Mouse (Mus musculus): ENCODE measurements at regions not wholly inside any gene's neighbourhood (a gene's known extent, or its start where the extent isn't known, plus 50 kb on each side); places are given as distances from the start of the nearest gene placed in this dataset.
A peak's percentile ranks its signal among the peaks of the same experiment; 100 is the strongest.
"Not testable (repeated sequence)": the region's sequence is repeated elsewhere in the genome, so short reads cannot be mapped to it uniquely, and the experiment has no call there.

DNA sequence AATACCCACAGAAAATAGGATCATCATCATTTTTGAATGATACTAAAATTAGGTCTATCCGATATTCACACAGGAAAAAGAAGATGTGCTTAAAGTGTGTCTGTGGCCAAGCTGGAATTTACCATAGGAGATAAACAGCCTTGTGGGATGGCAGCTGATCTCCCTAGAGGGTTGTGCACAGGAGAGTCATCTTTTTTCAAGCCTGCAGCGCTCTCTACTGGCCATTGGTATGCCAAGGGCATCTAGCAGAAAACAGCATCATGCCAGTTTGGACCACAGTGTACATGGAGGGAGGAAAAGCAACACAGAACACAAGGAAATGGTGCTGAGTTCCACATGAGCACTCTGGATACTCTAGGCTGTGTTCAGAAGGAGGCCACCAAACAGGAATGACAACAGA, 74.1 kb upstream of the Diaph3 start:
- no peak for ATAC-seq (ENCODE audit: low read depth)

DNA sequence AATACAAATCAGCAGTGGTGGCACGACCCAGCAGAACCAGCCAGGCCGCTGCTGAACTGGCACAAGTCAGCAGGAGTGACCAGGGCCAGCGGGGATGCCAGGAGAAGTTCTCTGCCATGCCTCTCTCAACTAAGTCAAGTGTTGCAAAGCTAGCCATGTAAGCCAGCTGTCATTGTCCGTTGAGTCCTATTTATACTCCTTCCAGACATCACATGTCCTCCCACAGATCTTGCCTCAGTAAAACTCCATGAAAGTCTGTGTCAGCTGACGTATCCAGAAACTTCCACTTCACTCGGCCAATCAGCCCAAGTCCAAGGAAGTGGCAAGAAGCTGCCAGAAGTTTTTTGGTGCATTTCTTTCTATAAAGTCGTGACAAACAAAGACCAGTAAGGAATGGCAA, 76.0 kb upstream of the Diaph3 start:
- Histone ChIP-seq H3K4me3 (replicated peaks) (no peak overlapping the region), H3K27ac (no peak overlapping the region), H3K9me3 (replicated peaks) (no peaks in the 10 kb centered on the region), H3K4me1 (replicated peaks) (no peaks in the 10 kb centered on the region), H3K27me3 (no peaks in the 10 kb centered on the region), H3K36me3 (no peaks in the 10 kb centered on the region), H3K9ac (no peak overlapping the region), H3K4me2 (no peak overlapping the region)
- no peak for DNase-seq
- ATAC-seq (ENCODE audit: low read depth): no peak
- 47% methylated on average over 7 of the region's 7 CpGs for WGBS (ENCODE audit: insufficient replicate concordance)

More for the DNA sequence above, 74.1 kb upstream of the Diaph3 start:
- WGBS (ENCODE audit: insufficient replicate concordance): 20% methylated on average over 2 of the region's 2 CpGs
- no peaks in the 10 kb centered on the region for H3K36me3 ChIP-seq
- H3K4me2 ChIP-seq: no peak overlapping the region
- H3K27me3 ChIP-seq: no peaks in the 10 kb centered on the region
- peak; percentile 3 for DNase-seq
- H3K4me3 ChIP-seq (replicated peaks): no peak overlapping the region
- H3K27ac ChIP-seq: no peak overlapping the region
- H3K9ac ChIP-seq: no peak overlapping the region
- no peaks in the 10 kb centered on the region for H3K4me1 ChIP-seq (replicated peaks)
- no peaks in the 10 kb centered on the region for H3K9me3 ChIP-seq (replicated peaks)

DNA sequence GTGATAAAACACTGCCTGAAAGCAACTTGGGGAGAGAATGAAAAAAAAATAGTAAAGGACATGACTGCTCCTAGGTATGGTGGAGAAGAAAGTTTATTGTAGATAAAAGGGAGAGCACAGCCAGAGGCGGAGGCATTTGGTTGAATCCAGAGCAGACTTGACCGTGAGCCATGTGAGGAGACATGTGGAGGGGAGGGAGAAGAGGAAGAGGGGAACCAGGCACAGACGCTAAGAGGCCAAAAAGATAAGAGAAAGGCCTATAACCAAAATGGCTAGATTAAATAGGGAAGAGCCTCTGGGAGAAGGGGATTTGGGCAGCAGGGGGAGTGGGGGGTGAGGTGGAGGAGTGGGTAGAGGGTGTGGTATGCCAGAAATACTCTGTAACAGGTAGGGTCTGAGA, 78.9 kb upstream of the Diaph3 start:
- Histone ChIP-seq H3K4me2 (no peak overlapping the region), H3K27ac (no peak overlapping the region), H3K36me3 (no peaks in the 10 kb centered on the region), H3K4me1 (replicated peaks) (no peaks in the 10 kb centered on the region), H3K9me3 (replicated peaks) (no peaks in the 10 kb centered on the region), H3K9ac (no peak overlapping the region), H3K4me3 (replicated peaks) (no peak overlapping the region), H3K27me3 (no peaks in the 10 kb centered on the region)
- 65% methylated on average over 3 of the region's 3 CpGs for WGBS (ENCODE audit: insufficient replicate concordance)
- ATAC-seq (ENCODE audit: low read depth) (no peak), DNase-seq (no peak)

DNA sequence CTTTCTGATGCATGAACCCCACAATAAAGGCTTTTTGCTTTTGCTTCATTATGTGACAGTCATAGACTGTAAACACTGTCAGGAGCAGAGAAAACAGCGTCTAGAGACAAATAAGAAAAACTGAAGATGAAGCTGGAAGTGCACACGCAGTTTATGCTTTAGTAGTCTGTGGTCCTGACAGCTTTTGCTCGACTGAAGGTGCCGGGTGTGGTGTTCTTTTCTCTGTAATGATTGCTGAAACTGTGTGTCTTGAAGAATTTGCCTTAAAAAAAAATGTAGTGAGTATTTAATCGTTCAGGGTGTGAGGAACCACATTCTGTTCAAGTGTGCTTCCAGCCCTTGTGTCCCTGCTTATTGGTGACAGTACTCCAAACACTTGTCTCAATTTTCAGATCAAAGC, 83.8 kb upstream of the Diaph3 start:
- Histone ChIP-seq H3K9ac (no peak overlapping the region), H3K4me2 (no peak overlapping the region), H3K9me3 (replicated peaks) (no peaks in the 10 kb centered on the region), H3K27ac (no peak overlapping the region), H3K36me3 (no peaks in the 10 kb centered on the region), H3K27me3 (no peaks in the 10 kb centered on the region), H3K4me1 (replicated peaks) (no peaks in the 10 kb centered on the region), H3K4me3 (replicated peaks) (no peak overlapping the region)
- 63% methylated on average over 5 of the region's 5 CpGs for WGBS (ENCODE audit: insufficient replicate concordance)
- no peak for ATAC-seq (ENCODE audit: low read depth)
- DNase-seq: no peak

DNA sequence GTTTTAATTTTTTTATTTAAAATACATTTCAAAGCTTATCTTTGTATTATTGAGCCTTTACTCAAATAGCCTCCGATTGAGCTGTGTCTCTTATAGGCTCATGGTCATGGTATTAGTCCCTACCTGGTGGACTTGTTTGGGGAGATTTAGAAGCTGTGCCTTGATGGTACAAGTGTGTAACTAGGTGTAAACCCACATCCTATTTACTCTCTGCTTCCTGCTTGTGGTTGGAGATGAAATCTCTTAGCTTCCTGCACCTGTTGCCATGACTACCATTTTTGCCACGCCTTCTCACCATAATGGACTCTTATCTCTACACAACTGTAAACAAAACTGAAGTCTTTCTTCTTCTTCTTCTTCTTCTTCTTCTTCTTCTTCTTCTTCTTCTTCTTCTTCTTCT, 108.2 kb upstream of the Diaph3 start:
- Histone ChIP-seq H3K9ac (no peak overlapping the region), H3K27ac (no peak overlapping the region), H3K9me3 (replicated peaks) (no peaks in the 10 kb centered on the region), H3K36me3 (no peaks in the 10 kb centered on the region), H3K4me3 (replicated peaks) (no peak overlapping the region), H3K4me2 (no peak overlapping the region), H3K27me3 (no peaks in the 10 kb centered on the region), H3K4me1 (replicated peaks) (no peaks in the 10 kb centered on the region)
- ATAC-seq (ENCODE audit: low read depth) (no peak), DNase-seq (no peak)
- 60% methylated on average over 2 of the region's 2 CpGs for WGBS (ENCODE audit: insufficient replicate concordance)

DNA sequence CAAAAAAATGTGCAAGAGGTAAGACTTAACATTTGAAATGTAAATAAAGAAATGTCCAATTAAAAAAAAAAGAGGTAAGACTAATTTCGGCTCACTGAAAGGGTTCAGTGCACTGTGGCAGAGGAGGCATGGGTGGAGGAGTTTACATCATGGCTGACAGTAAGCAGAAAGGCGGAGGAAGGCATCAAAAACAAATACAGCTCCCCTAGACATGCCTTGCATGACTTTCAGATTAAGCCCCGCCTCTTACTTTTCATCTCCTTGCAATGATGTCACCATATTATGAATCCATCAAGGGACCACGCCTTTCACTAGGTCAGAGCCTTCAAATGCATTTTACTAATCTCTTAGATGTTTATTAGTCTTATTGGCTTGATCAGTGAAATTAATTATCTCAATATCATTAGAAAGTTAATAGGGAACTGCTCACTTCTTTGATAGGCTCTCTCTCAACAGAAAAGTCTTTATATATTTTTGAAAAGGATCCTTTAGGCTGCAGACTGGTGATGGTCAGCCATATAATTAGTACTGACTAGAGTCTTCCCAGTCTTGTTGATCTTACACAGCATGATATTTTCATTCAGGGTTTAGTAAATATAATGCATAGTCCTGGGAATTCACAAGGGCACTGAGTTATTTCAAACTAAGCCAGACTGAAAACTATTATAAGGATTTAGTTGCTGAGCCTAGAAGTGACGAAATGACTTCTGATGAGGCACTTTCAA, 114.6 kb upstream of the Diaph3 start:
- ATAC-seq (ENCODE audit: low read depth): no peak
- Histone ChIP-seq H3K4me2 (no peak overlapping the region), H3K9ac (no peak overlapping the region), H3K27ac (no peak overlapping the region), H3K9me3 (replicated peaks) (no peaks in the 10 kb centered on the region), H3K4me1 (replicated peaks) (no peaks in the 10 kb centered on the region), H3K27me3 (no peaks in the 10 kb centered on the region), H3K4me3 (replicated peaks) (no peak overlapping the region), H3K36me3 (no peaks in the 10 kb centered on the region)
- DNase-seq: no peak
- 62% methylated on average over 5 of the region's 5 CpGs for WGBS (ENCODE audit: insufficient replicate concordance)

DNA sequence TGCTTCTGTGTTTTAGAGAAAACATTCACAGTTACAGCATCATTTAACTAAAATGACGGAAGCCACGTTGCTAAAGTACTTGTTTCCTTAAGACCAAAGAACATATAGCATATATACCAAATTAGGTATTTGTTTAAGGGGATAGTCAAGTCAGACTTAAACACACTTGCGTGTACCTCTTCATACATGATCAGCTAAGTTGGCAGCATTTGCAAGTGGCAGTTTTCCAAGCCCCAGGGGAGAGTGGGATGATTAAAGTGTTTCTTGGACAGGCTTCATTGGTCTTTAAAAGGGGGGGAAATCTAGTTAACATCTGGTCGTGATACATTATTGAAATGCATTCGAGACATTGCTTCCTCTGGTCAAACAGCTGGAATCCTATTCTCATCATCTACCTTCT, 120.7 kb upstream of the Diaph3 start:
- DNase-seq: no peak
- no peak for ATAC-seq (ENCODE audit: low read depth)
- H3K4me1 ChIP-seq (replicated peaks): no peaks in the 10 kb centered on the region
- no peaks in the 10 kb centered on the region for H3K9me3 ChIP-seq (replicated peaks)
- no peak overlapping the region for H3K9ac ChIP-seq
- H3K4me3 ChIP-seq (replicated peaks): no peak overlapping the region
- no peak overlapping the region for H3K4me2 ChIP-seq
- WGBS (ENCODE audit: insufficient replicate concordance): 59% methylated on average over 5 of the region's 5 CpGs
- H3K27me3 ChIP-seq: no peaks in the 10 kb centered on the region
- H3K27ac ChIP-seq: no peak overlapping the region
- no peaks in the 10 kb centered on the region for H3K36me3 ChIP-seq

DNA sequence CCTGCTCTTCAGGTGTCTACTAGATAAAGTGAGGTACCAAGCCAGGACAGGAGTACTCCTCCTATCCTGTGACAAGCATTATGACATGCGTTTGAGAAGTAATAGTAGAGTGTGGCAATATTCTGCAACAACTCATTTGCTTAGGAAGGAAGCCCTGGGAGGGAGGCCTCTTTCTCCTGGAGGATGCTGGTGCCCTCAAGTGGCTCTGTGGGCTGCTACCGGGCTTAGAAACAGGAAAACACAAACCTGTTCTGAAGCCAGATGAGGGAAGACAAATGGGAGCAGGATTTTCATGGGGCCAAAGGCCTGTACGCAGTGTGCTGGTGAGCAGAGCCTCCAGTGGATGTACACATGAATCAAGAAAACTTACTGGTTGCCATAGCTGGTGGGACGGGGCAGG, 123.8 kb upstream of the Diaph3 start:
- Histone ChIP-seq H3K27ac (no peak overlapping the region), H3K27me3 (no peaks in the 10 kb centered on the region), H3K4me1 (replicated peaks) (no peaks in the 10 kb centered on the region), H3K9ac (no peak overlapping the region), H3K4me3 (replicated peaks) (no peak overlapping the region), H3K4me2 (no peak overlapping the region), H3K9me3 (replicated peaks) (no peaks in the 10 kb centered on the region), H3K36me3 (no peaks in the 10 kb centered on the region)
- ATAC-seq (ENCODE audit: low read depth) (no peak), DNase-seq (no peak)
- WGBS (ENCODE audit: insufficient replicate concordance): 72% methylated on average over 4 of the region's 4 CpGs

DNA sequence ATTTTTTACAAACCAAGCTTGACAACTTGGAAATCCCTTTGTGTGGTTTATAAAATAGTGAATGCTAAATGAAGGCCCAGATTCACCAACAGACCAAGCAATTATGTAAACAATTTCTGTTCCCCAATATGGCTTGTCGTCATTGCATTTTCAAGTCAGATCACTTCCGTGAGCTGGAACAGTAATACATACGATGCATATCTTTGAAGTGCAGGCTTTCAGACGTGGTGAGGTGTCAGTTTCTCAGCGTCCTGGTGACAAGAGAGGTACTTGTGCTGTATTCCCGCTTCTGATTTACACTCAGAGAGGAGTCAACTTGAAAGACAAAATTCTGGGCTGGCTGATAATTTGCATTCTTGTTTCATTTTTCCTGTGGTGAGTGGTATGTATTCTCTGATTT, 125.3 kb upstream of the Diaph3 start:
- no peak overlapping the region for H3K4me2 ChIP-seq
- no peak overlapping the region for H3K27ac ChIP-seq
- DNase-seq (no peak), ATAC-seq (ENCODE audit: low read depth) (no peak)
- H3K9ac ChIP-seq: no peak overlapping the region
- H3K27me3 ChIP-seq: no peaks in the 10 kb centered on the region
- H3K4me3 ChIP-seq (replicated peaks): no peak overlapping the region
- 47% methylated on average over 6 of the region's 6 CpGs for WGBS (ENCODE audit: insufficient replicate concordance)
- H3K36me3 ChIP-seq: no peaks in the 10 kb centered on the region
- no peaks in the 10 kb centered on the region for H3K9me3 ChIP-seq (replicated peaks)
- H3K4me1 ChIP-seq (replicated peaks): no peaks in the 10 kb centered on the region

DNA sequence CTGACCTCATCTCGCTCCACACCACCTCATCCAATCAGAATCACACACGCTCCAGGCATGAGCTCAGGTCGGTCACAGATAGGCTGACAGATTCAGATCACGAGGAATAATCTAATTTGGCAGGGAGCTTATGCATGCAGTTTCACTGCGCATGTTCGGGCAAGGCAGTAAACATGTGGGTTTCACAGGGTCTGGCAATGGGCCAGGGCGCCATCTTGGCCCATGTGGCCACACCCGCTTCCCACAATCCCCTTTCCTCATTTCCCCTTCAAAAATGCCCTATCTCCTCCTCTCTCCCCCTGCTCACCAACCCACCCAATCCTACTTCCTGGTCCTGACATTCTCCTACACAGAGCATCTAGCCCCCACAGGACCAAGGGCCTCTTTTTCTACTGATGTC, 127.2 kb upstream of the Tdrd3 start:
- not testable (repeated sequence) for H3K9me3 ChIP-seq (replicated peaks); H3K27me3 ChIP-seq; DNase-seq; ATAC-seq (ENCODE audit: low read depth); H3K9ac ChIP-seq; H3K27ac ChIP-seq; H3K4me2 ChIP-seq; H3K4me3 ChIP-seq (replicated peaks); H3K4me1 ChIP-seq (replicated peaks); H3K36me3 ChIP-seq
- WGBS (ENCODE audit: insufficient replicate concordance): 71% methylated on average over 8 of the region's 8 CpGs

DNA sequence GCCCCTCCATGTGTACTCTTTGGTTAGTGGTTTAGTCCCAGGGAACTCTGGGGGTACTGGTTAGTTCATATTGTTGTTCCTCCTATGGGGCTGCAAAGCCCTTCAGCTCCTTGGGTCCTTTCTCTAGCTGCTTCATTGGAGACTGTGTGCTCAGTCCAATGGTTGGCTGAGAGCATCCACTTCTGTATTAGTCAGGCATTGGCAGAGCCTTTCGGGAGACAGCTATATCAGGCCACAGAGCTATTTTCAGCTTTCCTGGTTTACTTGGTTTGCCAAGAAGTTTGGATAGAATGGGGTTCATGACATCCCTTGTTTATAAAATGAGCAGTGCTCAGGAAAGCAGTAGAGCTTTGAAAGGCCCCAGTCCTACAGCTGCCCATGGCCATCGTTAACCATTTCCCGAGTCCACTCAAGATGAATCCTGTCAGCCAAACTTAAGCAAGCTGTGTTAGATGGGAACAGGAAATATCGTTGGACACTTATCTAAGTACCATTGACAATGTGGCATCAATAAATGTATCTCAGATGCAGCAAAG, 126.7 kb upstream of the Tdrd3 start:
- H3K27ac ChIP-seq: no peak overlapping the region
- H3K36me3 ChIP-seq: no peaks in the 10 kb centered on the region
- no peaks in the 10 kb centered on the region for H3K27me3 ChIP-seq
- no peak overlapping the region for H3K4me2 ChIP-seq
- WGBS (ENCODE audit: insufficient replicate concordance): 67% methylated on average over 4 of the region's 4 CpGs
- DNase-seq: no peak
- no peaks in the 10 kb centered on the region for H3K9me3 ChIP-seq (replicated peaks)
- H3K4me1 ChIP-seq (replicated peaks): no peaks in the 10 kb centered on the region
- no peak overlapping the region for H3K9ac ChIP-seq
- no peak for ATAC-seq (ENCODE audit: low read depth)
- H3K4me3 ChIP-seq (replicated peaks): no peak overlapping the region

DNA sequence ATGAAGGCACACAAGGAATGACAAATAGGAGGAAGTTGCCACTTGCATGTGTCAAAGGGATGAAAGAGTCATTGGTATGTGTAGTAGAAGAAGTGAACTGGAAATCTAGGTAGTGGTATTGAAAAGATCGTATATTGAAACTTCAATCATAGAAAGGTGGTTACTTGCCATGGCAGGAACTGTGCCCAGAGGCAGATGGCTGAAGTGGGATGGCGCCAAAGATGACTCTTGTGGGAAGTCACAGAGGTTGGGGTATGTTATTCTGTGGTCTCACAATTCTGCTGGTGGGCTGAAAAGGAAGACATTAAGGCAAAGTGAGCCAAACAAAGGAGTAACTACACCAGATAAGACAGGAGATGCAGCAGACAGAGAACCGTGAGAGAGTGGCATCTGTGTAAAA, 121.2 kb upstream of the Tdrd3 start:
- no peak overlapping the region for H3K27ac ChIP-seq
- ATAC-seq (ENCODE audit: low read depth) (no peak), DNase-seq (no peak)
- no peak overlapping the region for H3K4me2 ChIP-seq
- H3K27me3 ChIP-seq: no peaks in the 10 kb centered on the region
- no peak overlapping the region for H3K4me3 ChIP-seq (replicated peaks)
- no peaks in the 10 kb centered on the region for H3K9me3 ChIP-seq (replicated peaks)
- H3K36me3 ChIP-seq: no peaks in the 10 kb centered on the region
- no peak overlapping the region for H3K9ac ChIP-seq
- WGBS (ENCODE audit: insufficient replicate concordance): 53% methylated on average over 3 of the region's 3 CpGs
- no peaks in the 10 kb centered on the region for H3K4me1 ChIP-seq (replicated peaks)

All from liver, embryonic 13.5 days (tissue).